Mouse (Mus musculus) testis, adult 2 months (tissue): ENCODE results near the gene Uncx. TPM values are rescaled to one million over a fixed set of nuclear protein-coding genes. Genes with fewer than 3 reads are reported as not detected.

Experiments used
- H3K27ac ChIP-seq: fragments of 200-500 bp; 2 replicates; pipeline ENCODE4 v1.5.1; 2012; ENCODE audit warnings: low read depth, low read length; ENCODE audit not compliant: control insufficient read depth, insufficient read depth
- H3K27me3 ChIP-seq: fragments of 200-500 bp; 2 replicates; pipeline ENCODE4 v1.6.1; 2012; ENCODE audit warnings: mild to moderate bottlenecking, low read length, moderate library complexity; ENCODE audit not compliant: control insufficient read depth, insufficient read depth
- H3K36me3 ChIP-seq: fragments of 200-500 bp; 2 replicates; pipeline ENCODE4 v1.6.1; 2012; ENCODE audit warnings: mild to moderate bottlenecking, low read length; ENCODE audit not compliant: control insufficient read depth, insufficient read depth
- H3K4me1 ChIP-seq: fragments of 200-500 bp; 2 replicates; pipeline ENCODE4 v1.6.1; 2012; ENCODE audit warnings: low read length; ENCODE audit not compliant: control insufficient read depth, insufficient read depth
- H3K4me3 ChIP-seq: fragments of 200-500 bp; 2 replicates; pipeline ENCODE4 v1.5.1; 2012; ENCODE audit warnings: low read depth, mild to moderate bottlenecking, low read length, moderate library complexity, mixed read lengths; ENCODE audit not compliant: control insufficient read depth
- CTCF ChIP-seq: fragments of 200-500 bp; IDR thresholded peaks from 2 replicates; pipeline ENCODE4 v1.5.1; 2012; ENCODE audit warnings: low read depth, mild to moderate bottlenecking, inconsistent platforms, low read length, moderate library complexity; ENCODE audit not compliant: control insufficient read depth, insufficient read depth, insufficient replicate concordance
- POLR2A ChIP-seq: fragments of 200-500 bp; IDR thresholded peaks from 2 replicates; pipeline ENCODE4 v1.6.1; 2012; ENCODE audit warnings: low read depth, mild to moderate bottlenecking, inconsistent platforms, low read length, moderate library complexity; ENCODE audit not compliant: control insufficient read depth
- polyA plus RNA-seq: library from polyadenylated mRNA; depleted of rRNA; stranded (reverse); fragments of >200 nt; gene quantifications from 2 replicates; pipeline ENCODE4 v1.2.3, GENCODE M21; 2012; rRNA removed

Gene Uncx
- polyA plus RNA-seq, 1 experiment = not detected

- Histone ChIP-seq H3K27me3 (no peaks in the 10 kb centered on the region), H3K4me3 (no peak overlapping the region), H3K4me1 (peaks cover 2% of the 10 kb centered on the region; the same call in 1 of the 2 replicates), H3K27ac (no peak overlapping the region), H3K36me3 (no peaks in the 10 kb centered on the region)
- TF ChIP-seq CTCF (no peak), POLR2A (no peak)
Observed at GRCm38 (mm10) chr5:139592011-139592410, 48.7 kb downstream of the Uncx start.

- H3K27ac ChIP-seq = no peak overlapping the region
- peaks cover 2% of the 10 kb centered on the region; the same call in 1 of the 2 replicates for H3K4me1 ChIP-seq
- no peaks in the 10 kb centered on the region for H3K36me3 ChIP-seq
- TF ChIP-seq POLR2A = no peak
- no peak for TF ChIP-seq CTCF
- H3K4me3 ChIP-seq = no peak overlapping the region
- H3K27me3 ChIP-seq = no peaks in the 10 kb centered on the region
Observed at GRCm38 (mm10) chr5:139592850-139593249, 49.6 kb downstream of the Uncx start.

- Histone ChIP-seq H3K4me1 (peaks cover 2% of the 10 kb centered on the region; the same call in 1 of the 2 replicates), H3K27me3 (no peaks in the 10 kb centered on the region), H3K36me3 (no peaks in the 10 kb centered on the region), H3K27ac (no peak overlapping the region), H3K4me3 (no peak overlapping the region)
- no peak for TF ChIP-seq CTCF
- no peak for TF ChIP-seq POLR2A
Observed at GRCm38 (mm10) chr5:139593746-139594145, 50.5 kb downstream of the Uncx start.

GRCm38 (mm10) chr5:139595001-139595400, 51.7 kb downstream of the Uncx start:
- Histone ChIP-seq H3K27me3 (no peaks in the 10 kb centered on the region), H3K4me1 (peaks cover 5% of the 10 kb centered on the region), H3K27ac (no peak overlapping the region), H3K36me3 (no peaks in the 10 kb centered on the region), H3K4me3 (no peak overlapping the region)
- TF ChIP-seq CTCF = no peak
- no peak for TF ChIP-seq POLR2A

Other genes with a start within 250 kb of the Uncx start
- gene Adap1, start 217.9 kb upstream of the Uncx start, polyA plus RNA-seq = 7.8 and 8.7 TPM in 2 replicates
- gene Cox19, start 192.1 kb upstream of the Uncx start, polyA plus RNA-seq = 42.2 and 49.9 TPM in 2 replicates
- 0.07 TPM in 1 of 2 replicates, not detected in the other for gene Cyp2w1, start 190.9 kb upstream of the Uncx start, polyA plus RNA-seq
- gene Gpr146, start 165.8 kb upstream of the Uncx start, polyA plus RNA-seq = 1.2 TPM in 2 replicates
- 0.12 TPM in 1 of 2 replicates, not detected in the other for gene C130050O18Rik, start 138.2 kb upstream of the Uncx start, polyA plus RNA-seq
- gene Gper1, start 120.3 kb upstream of the Uncx start, polyA plus RNA-seq = 0.27 and 0.43 TPM in 2 replicates
- 14.8 and 14.9 TPM in 2 replicates for gene 3110082I17Rik, start 83.0 kb upstream of the Uncx start, polyA plus RNA-seq
- 7.8 and 9.0 TPM in 2 replicates for gene Zfand2a, start 58.9 kb upstream of the Uncx start, polyA plus RNA-seq
- gene Micall2, start 192.8 kb downstream of the Uncx start, polyA plus RNA-seq = 3.7 and 4.9 TPM in 2 replicates
- gene Ints1, start 232.2 kb downstream of the Uncx start, polyA plus RNA-seq = 33.9 and 36.4 TPM in 2 replicates
- 10.8 and 14.5 TPM in 2 replicates for gene Mafk, start 248.0 kb downstream of the Uncx start, polyA plus RNA-seq